Mouse (Mus musculus) olfactory bulb, adult 2 months (tissue): ENCODE data around the gene Cbarp. TPM values are rescaled to one million over a fixed set of nuclear protein-coding genes. Genes with fewer than 3 reads are reported as not detected.

Experiments used
- H3K27ac ChIP-seq: fragments of 200-500 bp; 2 replicates; pipeline ENCODE4 v1.5.1; 2012; ENCODE audit warnings: low read depth, low read length; ENCODE audit not compliant: insufficient read depth
- H3K4me1 ChIP-seq: fragments of 200-500 bp; 2 replicates; pipeline ENCODE4 v1.6.1; 2012; ENCODE audit warnings: low read length; ENCODE audit not compliant: control insufficient read depth, insufficient read depth
- H3K4me3 ChIP-seq: fragments of 200-500 bp; 2 replicates; pipeline ENCODE4 v1.5.1; 2012; ENCODE audit warnings: mild to moderate bottlenecking, low read depth, low read length, moderate library complexity; ENCODE audit not compliant: insufficient read depth
- CTCF ChIP-seq: fragments of 200-500 bp; IDR thresholded peaks from 2 replicates; pipeline ENCODE4 v1.5.1; 2012; ENCODE audit warnings: low read depth, mild to moderate bottlenecking, low read length, moderate library complexity; ENCODE audit not compliant: insufficient read depth
- POLR2A ChIP-seq: fragments of 200-500 bp; IDR thresholded peaks from 2 replicates; pipeline ENCODE4 v1.6.1; 2012; ENCODE audit warnings: mild to moderate bottlenecking, low read depth, low read length, moderate library complexity; ENCODE audit not compliant: insufficient read depth
- WGBS: fragments of 180-500 bp; shearing (Covaris S2); methylation state at CpG from one replicate; pipeline ENCODE4 v1.1.7; 2018; 5-methylcytosine and 5-hydroxymethylcytosine counted together
- polyA plus RNA-seq: library from polyadenylated mRNA; stranded (reverse); fragments of >200 nt; gene quantifications from 2 replicates; pipeline ENCODE4 v1.2.4, GENCODE M21; 2012; ENCODE audit warnings: low replicate concordance; ENCODE audit not compliant: missing spikeins, insufficient read depth, insufficient read length

Cbarp gene
- polyA plus RNA-seq, 1 experiment: not detected

DNA sequence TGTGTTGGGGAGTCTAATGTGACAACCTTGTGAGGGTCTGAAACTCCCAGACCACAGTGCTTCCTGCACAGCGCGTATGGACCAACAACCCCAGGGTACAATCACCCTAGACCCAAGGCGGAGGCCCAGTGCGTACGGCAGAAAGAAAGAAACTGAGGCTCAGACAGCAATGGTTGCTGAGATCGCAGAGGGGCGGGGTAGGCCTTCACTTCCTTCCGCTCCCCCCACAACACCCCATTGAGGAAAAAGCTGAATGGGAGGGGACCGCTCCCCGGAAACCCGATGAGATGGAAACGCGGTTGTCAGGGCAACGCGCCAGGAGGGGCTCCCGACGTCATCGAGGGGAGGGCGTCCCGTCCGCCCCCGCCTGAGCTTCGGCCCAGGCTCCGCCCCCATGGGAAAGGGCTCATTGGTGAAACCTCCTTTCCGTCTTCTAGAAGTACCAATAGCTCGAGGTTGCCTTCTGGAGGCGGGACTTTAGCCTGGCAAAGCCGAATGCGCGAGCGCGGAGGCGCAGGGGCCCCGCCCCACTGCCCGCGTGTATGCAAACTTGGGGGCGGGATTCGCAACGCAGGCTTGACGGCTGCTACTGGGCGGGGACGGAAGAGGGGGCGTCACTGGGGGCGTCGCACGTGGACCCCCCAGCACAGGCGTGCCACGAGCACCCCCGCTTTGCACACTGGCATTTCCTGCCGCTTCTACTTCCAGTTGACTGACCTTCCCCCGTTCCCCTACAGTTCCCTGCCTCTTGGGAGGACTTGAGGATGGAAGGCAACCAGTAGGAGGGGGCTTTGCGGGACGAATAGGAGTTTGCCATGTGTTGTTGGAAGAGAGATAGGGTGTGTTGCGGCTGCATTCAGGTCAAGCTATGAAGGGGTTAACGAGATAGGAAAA, 19.2 kb upstream of the Cbarp start:
- TF ChIP-seq CTCF (no peak), POLR2A (0 out of 2 replicates have a peak, but pooled peaks have one; percentile 32)
- Histone ChIP-seq H3K27ac (peak overlapping the region; percentile 86), H3K4me3 (peak overlapping the region; percentile 49), H3K4me1 (peaks cover 83% of the 10 kb centered on the region)
- WGBS: under 1% methylated on average over 55 of the region's 55 CpGs

DNA sequence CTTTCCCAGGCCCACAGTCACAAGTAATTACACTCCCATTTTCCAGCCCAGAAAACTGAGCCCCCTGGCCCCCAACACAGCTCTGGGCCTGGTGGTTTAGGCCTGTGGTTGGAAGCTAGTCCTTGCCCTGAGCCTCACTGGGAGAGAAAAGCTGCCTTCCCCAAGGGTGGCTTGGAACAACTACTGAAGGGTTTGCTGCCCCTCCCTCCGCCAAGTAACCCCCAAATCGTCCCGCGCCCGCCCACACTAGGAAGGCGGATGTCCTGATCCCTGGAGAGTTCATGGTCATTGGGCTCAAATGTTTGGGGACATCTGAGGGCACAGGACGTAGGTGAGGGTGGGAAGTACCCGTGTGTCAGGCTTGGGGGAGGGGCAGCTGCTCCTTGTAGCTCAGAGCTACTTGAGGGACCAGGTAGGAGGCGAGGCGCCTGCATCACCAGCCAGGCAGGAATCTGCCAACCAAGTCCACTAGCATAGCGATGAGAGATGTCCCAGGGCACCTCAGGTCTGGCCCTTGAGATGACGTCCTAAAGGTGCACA, 18.5 kb upstream of the Cbarp start:
- peak overlapping the region; percentile 86 for H3K27ac ChIP-seq
- H3K4me1 ChIP-seq: peaks cover 76% of the 10 kb centered on the region
- H3K4me3 ChIP-seq: peak overlapping the region; percentile 46
- WGBS: 9% methylated on average over 12 of the region's 12 CpGs
- TF ChIP-seq POLR2A (no peak), CTCF (no peak)

DNA sequence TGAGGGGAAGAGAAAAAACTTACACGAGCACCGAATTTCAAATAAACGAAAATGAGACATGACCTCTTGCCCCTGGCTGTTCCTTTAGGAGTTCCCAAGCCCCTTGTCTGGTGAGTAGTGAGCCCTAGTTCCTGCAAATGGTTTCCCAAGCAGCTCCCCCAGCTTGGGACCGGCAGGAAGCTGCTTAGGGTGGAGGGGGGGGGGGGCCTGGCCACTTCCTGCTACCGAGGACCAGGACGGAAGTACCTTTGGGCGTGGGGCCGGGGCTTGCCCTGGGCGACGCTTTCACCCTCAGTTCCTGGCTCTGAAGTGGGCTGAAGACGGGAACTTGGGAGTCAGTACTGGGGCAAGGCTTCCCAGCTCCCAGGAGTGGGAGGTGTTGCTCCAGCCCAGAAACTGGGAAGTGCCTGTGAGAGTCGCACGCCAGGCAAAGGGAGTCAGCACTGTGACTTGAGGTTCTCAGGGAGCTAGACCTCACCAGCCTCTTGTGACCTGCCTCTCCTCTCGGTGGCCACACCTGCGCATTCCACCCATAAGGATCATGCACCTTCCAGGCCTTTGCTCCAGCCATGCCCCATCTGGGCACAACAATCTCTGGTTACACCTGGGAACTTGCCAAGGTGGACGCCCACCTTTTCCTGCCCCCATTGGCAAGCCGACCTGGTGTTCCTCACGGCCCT, 17.8 kb upstream of the Cbarp start:
- Histone ChIP-seq H3K4me3 (no peak overlapping the region), H3K27ac (peak overlapping the region; percentile 86), H3K4me1 (peaks cover 76% of the 10 kb centered on the region)
- no peak for TF ChIP-seq CTCF
- 17% methylated on average over 18 of the region's 18 CpGs for WGBS

DNA sequence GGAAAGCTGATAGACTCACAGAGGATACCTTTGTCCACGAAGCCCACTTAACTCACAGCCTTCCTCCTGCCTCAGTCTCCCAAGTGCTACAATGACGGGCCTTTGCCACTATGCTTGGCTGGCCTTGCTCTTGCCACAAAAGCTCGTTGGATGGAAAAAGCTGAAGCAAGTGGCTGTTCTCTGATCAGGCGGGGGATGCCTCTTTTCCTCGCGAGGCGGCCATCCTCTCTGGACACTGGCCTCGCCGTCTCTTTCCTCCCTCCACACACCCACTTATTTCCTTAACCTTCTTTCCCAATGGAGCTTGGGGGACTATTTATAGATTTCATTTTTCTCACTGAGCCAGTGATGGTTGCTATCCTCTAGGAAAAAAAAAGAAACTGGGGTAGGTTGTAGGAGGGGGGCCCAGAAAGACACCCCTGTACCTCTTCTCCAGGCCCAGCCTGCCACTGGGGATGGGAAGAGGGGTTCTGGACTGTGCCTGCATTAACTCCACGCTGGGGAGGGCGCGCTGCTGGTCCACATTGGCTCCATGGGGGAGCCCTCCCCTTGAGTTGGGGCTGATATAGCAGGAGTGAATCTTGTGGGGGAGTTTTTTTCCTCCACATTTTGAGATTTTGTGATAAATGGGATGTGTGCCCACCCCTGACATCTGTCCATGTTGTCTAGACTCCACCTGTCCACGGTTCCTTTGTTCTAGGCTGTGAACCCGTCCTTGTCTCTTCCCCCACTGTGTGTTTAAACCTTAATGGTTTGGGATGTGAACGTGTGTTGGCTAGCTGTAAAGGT, 16.7 kb upstream of the Cbarp start:
- WGBS: 34% methylated on average over 15 of the region's 15 CpGs
- TF ChIP-seq POLR2A (no peak), CTCF (no peak)
- peaks cover 76% of the 10 kb centered on the region for H3K4me1 ChIP-seq
- no peak overlapping the region for H3K4me3 ChIP-seq
- peak overlapping the region; percentile 48 for H3K27ac ChIP-seq

DNA sequence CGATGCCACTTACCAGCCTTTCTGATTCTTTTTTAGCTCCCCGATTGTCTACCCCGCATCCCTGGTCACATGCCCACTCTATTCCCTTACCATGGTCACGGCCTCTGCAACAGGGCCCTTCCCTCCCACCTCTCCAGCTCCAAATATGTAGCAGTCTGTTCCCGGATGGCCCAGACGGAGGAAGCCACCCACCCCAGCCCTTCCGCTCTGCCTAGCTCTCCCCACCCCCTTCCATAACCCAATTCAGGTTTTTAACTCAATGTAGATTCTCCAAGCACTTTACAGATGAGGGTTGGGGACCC, 16.1 kb upstream of the Cbarp start:
- H3K4me3 ChIP-seq: no peak overlapping the region

GRCm38 (mm10) chr10:80156002-80156751, 15.5 kb upstream of the Cbarp start:
- Histone ChIP-seq H3K4me3 (no peak overlapping the region), H3K27ac (peak overlapping the region; percentile 38; the same call in 1 of the 2 replicates), H3K4me1 (peaks cover 80% of the 10 kb centered on the region)
- TF ChIP-seq CTCF: no peak
- 73% methylated on average over 29 of the region's 29 CpGs for WGBS

More for the DNA sequence above, 16.1 kb upstream of the Cbarp start:
- 40% methylated on average over 7 of the region's 7 CpGs for WGBS
- peaks cover 79% of the 10 kb centered on the region for H3K4me1 ChIP-seq
- peak overlapping the region; percentile 38; the same call in 1 of the 2 replicates for H3K27ac ChIP-seq
- TF ChIP-seq CTCF (no peak), POLR2A (no peak)

DNA sequence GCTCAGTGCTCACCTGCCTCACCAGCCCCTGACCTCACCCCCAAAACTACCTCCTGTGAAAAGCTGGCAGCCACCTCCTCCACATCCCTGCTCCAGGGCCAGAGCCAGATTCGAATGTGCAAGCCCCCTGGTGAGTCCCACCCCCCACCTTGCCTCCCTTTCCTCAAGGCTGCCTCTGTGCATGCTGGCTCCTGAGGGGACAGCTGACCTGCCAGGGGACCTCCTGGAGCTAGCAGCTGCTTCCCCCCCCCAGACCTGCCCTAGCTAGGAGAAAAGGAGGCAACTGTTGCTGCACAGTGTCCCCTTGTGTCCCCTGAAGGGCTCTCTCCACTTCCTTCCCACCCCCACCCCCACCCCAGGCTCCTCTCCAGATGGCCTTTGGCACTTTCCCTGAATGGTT, 14.6 kb upstream of the Cbarp start:
- H3K27ac ChIP-seq: no peak overlapping the region
- 19% methylated on average over 1 of the region's 1 CpGs for WGBS
- H3K4me3 ChIP-seq: no peak overlapping the region
- H3K4me1 ChIP-seq: peaks cover 73% of the 10 kb centered on the region
- no peak for TF ChIP-seq POLR2A
- TF ChIP-seq CTCF: no peak

DNA sequence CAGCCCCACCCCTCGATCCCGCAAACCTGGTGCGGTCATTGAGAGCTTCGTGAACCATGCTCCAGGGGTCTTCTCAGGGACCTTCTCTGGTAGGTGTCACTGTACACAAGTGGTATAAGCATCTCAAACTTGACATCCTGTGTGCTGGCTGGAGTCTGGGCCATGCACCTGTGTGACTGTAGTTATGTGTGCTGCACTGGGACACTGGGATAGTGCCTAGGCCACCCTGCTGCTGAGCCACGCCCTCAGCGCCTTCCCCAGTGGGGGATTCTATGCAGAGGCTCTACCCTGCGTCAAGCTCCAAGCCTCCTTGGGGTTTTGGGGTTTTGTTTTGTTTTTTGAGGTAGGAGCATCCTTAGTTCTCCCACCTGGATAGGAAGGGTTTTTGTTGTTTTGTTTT, 13.7 kb upstream of the Cbarp start:
- TF ChIP-seq CTCF: no peak
- TF ChIP-seq POLR2A: no peak
- Histone ChIP-seq H3K27ac (no peak overlapping the region), H3K4me3 (no peak overlapping the region), H3K4me1 (peaks cover 66% of the 10 kb centered on the region)
- WGBS: 75% methylated on average over 7 of the region's 7 CpGs
